Mouse (Mus musculus) adrenal gland, adult 18-20 months (tissue): ENCODE data around the gene Riok1. TPM values are rescaled to one million over a fixed set of nuclear protein-coding genes. Genes with fewer than 3 reads are reported as not detected.

ENCODE experiments used
- microRNA-seq, 2 experiments: library from miRNA; unstranded; fragments of <30 nt; microRNA quantifications; one replicate each; pipeline ENCODE4 v1.2.0; 2021; ENCODE audit warnings: borderline number of aligned reads in 2 of 2
- total RNA-seq, 2 experiments: library from RNA; stranded (reverse); gene quantifications; 1 replicate in 1 of 2; 2 replicates in 1 of 2; pipeline ENCODE4 v1.2.3; 2021

Gene Riok1
- total RNA-seq, 2 experiments from 2014 or later: 26.4 to 29.9 TPM

Small RNA genes lying within 50 kb of the gene (microRNA-seq; reads per million reads assigned to microRNA genes)
- 0 reads per million in 2 experiments for gene Gm27387

Other genes starting within 250 kb of the Riok1 start
- 100 to 1,000 TPM; 116 to 173 TPM for gene Ssr1, start 42.8 kb upstream of the Riok1 start, total RNA-seq
- gene Cage1, start 74 bp downstream of the Riok1 start, total RNA-seq: 1 to 10 TPM; 1.7 to 3.6 TPM
- gene Dsp, start 114.3 kb downstream of the Riok1 start, total RNA-seq: 1 to 10 TPM in 1 of 2 experiments, under 1 TPM in 1; 0.22 to 1.1 TPM
- gene Snrnp48, start 167.9 kb downstream of the Riok1 start, total RNA-seq: 10 to 100 TPM; 22.4 to 22.9 TPM